Mouse (Mus musculus) frontal cortex, postnatal 10 days (tissue): ENCODE data around the gene Dcdc2b.
A peak's percentile ranks its signal among the peaks of the same experiment; 100 is the strongest.

ENCODE experiments used
- DNase-seq, 2 experiments: peaks; one replicate each; pipeline ENCODE4 v3.0.0; 2022; ENCODE audit warnings: low spot score in 2 of 2, mixed read lengths in 1 of 2

Gene Dcdc2b

DNA sequence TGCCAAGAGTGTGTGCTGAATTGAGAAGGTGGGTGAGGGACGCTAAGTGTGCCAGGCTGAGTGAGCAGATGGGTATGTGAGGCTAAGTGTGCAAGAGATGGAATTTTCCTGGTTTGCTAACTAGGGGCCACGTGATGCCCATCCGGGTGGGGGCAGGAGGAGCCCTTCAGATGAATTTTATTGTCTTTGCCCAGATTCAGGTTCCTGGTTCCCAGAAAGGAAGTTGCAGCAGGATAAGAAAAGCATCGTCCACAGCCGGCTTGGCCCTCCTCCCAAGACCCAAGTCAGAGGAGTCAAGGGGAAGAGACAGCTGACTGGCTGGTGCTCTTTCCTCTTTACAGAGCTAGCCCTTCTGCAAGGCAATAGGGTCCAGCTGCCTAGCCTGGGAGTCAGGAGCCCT lies 35.6 kb downstream of the Dcdc2b start, which contains the start of gene Fam167b:
Gene Fam167b, minus strand, starts transcription at position 84 of the 400 bp plus-strand sequence.
- DNase-seq: no peak

- no peak for DNase-seq
These were observed 36.4 kb downstream of the Dcdc2b start for GRCm38 (mm10) chr4:129577688-129578087.

DNA sequence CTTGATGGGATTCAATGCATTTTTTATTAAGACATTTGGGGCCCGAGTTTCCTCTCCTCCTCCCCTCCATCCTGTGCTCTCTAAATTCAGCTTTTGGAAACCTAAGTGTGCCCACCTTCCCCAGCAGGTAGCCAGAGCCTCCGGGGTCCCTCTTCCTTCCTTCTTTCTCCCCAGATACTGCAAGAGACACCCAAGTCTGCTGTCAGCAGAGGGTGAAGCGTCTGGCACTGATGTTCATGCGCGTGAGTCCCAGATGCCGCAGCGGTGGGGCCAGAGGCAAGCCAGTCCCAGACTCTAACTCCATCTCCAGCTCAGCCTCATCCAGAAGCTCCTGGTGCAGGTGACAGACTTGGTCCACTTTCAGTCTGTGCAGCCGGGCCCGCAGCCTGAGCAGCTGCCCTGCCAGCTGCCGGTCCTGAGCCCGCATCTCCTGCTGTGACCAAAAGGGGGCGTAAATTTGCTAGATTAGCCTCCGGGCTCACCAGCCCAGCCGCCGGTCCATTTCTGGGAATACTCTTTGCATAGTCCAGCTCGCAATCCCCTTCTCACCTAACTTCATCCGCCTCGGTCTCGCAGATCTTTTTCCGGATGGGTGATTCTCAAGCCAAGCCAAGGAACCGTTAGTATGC lies 37.1 kb downstream of the Dcdc2b start:
- DNase-seq: peak in 1 of 2 experiments; percentile 56

DNA sequence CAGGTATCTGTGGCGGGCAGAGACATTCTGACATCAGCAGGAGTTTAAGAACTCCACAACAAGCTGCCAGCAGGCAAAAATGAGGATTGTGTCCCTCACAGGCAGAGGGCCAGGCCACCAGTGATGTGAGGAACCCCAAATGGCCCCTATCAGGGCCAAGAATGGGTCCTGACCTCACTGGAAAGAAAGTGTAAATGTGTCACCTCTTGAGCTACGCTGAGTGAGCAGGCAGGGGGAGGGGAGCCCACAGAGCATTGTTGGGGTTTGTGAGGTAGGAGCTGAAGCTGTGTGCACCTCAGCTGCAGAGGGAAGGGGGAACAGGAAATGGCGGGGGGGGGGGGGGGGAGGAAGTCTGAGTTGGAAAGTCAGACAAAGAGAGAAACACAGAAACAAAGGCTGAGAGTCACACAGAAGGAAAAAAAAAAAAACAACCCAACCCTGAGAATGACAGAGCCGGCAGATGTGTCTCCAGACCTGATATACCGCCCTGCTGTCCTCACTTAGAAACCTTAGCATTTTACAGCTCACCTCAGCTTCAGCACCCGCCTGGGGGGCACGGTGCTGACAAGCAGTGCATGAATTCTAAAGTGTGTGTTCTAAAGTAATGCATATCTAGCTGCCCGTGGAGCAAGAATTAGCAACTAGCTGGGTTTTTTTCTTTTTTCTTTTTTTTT lies 38.7 kb downstream of the Dcdc2b start:
- no peak for DNase-seq

DNA sequence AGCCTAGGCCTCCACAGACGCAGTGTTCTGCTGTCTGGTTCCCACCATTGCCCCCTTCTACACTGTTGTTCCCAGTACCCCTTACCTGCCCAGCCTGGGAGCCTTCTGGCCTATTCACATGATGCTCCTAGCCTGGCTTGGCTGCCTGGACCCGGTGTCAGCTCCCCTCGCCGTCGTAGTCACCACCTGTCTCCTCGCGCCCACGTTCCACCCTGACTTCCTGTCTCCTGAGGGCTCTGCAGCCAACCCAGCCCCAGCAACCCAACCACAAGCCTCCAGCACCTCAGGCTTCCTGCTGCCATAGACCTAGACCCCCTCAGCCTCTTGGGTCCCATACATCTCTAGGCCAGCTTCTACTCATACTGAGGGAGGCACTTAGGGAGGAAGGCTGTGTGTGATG lies 40.6 kb downstream of the Dcdc2b start, which contains the start of gene Lck:
Gene Lck, minus strand, starts transcription at position 212 of the 400 bp plus-strand sequence.
- no peak for DNase-seq

GRCm38 (mm10) chr4:129573093-129573370 lies 41.0 kb downstream of the Dcdc2b start:
- DNase-seq: no peak

- no peak for DNase-seq
These were observed 41.6 kb downstream of the Dcdc2b start for GRCm38 (mm10) chr4:129572236-129573092.

DNA sequence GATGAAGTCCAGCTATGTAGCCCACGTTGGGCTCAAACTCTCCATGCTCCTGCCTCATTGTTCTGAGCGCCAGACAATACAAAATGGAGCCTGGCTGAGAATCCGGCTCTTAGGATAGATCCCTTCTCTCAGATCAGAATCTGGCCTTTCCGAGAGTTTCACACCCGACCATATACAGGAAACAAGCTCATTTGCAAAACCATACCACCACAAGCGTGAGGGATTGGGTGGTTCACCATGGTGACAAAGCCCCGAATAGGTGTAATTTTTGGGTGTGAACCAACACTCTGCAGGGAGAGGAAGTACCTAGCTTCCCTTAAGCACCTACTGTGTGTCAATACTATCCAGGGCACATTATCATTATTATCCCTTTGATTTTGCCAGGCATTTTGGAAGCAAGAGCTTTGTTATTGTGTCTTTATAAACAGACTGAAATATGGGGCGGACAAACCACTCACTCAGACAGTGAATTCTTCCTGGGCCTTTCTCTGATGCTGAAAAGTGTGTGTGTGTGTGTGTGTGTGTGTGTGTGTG lies 42.4 kb downstream of the Dcdc2b start:
- no peak for DNase-seq

DNA sequence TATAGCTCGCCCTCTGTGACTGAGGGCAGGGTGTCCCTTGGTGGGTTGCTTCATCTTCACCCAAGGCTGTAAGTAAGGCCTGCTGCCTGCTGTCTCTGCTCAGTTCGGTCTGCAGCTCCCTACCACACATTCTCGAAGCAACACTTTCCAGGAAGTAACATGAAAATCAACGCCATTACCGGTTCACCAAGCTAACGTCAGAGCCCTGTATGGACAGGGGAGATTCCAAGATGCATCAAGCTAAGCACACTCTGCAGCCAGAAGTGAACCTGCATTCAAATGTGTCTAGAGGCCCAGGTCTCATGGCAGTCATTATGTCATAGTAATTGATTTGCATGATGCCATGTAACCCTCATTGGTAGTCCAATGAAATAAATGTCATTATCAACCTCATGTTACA lies 44.0 kb downstream of the Dcdc2b start:
- no peak for DNase-seq

DNA sequence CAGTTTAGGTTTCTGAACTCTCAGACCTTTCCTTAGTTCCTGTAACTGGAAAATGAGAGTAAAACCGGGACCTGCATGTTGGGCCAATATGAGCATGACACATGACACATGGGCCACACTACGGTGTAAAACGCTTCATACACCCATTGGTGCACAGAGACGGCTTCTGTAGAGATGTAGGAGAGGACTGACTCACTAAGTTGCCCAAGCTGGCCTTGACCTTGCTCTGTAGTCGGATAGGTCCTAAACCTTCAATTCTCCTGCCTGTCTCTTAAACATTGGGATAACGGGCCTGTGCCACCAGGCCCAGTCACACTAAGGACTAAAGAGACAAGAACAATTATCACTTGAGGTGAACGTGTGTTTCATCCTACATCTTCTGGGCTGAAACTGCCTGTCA lies 45.7 kb downstream of the Dcdc2b start:
- no peak for DNase-seq

DNA sequence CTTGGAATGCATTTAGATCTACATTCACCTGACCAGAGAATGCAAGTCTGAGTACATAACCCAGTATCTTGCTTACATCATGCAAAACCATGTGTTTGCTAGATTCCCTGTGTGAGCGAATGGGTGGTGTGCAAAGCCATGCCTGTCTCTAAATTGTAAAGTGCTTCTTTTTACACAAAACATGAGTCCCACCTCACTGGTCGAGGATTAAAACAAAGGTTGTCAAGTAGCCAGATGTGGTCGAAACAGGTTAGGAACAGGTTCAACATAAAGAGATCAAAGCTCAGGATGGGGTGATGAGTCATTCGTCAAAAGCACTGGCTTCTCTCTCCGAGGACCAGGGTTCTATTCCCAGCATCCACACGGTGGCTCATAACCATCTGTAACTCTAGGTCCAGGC lies 48.9 kb downstream of the Dcdc2b start:
- DNase-seq: no peak

DNA sequence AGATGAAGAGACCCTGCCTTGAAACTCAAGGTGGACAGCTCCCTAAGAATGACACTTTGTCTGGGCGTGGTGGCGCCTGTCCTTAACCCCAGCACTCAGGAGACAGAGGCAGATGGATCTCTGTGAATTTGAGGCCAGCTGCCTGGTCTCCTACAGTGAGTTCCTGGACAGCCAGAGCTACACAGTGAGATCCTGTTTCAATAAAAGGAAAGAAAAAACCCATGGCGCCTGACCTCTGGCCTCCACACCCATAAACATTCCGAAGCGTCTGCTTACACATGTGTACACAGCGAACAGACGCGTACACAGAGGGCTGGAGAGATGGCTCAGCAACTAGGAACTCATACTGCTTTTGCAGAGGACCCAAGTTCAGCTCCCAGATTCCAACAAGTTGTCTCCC lies 50.3 kb downstream of the Dcdc2b start:
- DNase-seq: no peak

GRCm38 (mm10) chr4:129561184-129561583 lies 52.9 kb downstream of the Dcdc2b start:
- no peak for DNase-seq
